Mouse (Mus musculus) hindbrain, embryonic 14.5 days (tissue): ENCODE measurements around the gene Inf2. TPM values are rescaled to one million over a fixed set of nuclear protein-coding genes. Genes with fewer than 3 reads are reported as not detected.
A peak's percentile ranks its signal among the peaks of the same experiment; 100 is the strongest.

Source experiments
- ATAC-seq: fragments of 200-750 bp; cut with Nextera tagmentation; 2 replicates; pipeline ENCODE4 v1.8.0; 2017; ENCODE audit warnings: moderate number of reproducible peaks, mild to moderate bottlenecking, moderate TSS enrichment, moderate library complexity; ENCODE audit not compliant: low FRiP score
- DNase-seq: peaks from one replicate; pipeline ENCODE4 v3.0.0-alpha.2; 2015; ENCODE audit warnings: low spot score
- H3K27ac ChIP-seq: fragments of 300-500 bp; sonication (generic); 2 replicates; pipeline ENCODE4 v1.5.1; 2014; ENCODE audit warnings: mild to moderate bottlenecking, moderate library complexity
- H3K27me3 ChIP-seq: fragments of 300-500 bp; sonication (generic); 2 replicates; pipeline ENCODE4 v1.6.1; 2014; ENCODE audit warnings: mild to moderate bottlenecking, low read length, mixed read lengths; ENCODE audit not compliant: control insufficient read depth, insufficient read depth
- H3K36me3 ChIP-seq: fragments of 300-500 bp; sonication (generic); replicated peaks from 2 replicates; pipeline ENCODE4 v1.6.1; 2014; ENCODE audit not compliant: control insufficient read depth, insufficient read depth
- H3K4me1 ChIP-seq: fragments of 300-500 bp; sonication (generic); replicated peaks from 2 replicates; pipeline ENCODE4 v1.6.1; 2014; ENCODE audit warnings: antibody characterized with exemption, low read length, mixed read lengths; ENCODE audit not compliant: control insufficient read depth, insufficient read depth
- H3K4me2 ChIP-seq: fragments of 300-500 bp; sonication (generic); replicated peaks from 2 replicates; pipeline ENCODE4 v1.6.1; 2014; ENCODE audit warnings: mild to moderate bottlenecking, moderate library complexity
- H3K4me3 ChIP-seq: fragments of 300-500 bp; sonication (generic); replicated peaks from 2 replicates; pipeline ENCODE4 v1.5.1; 2014; ENCODE audit warnings: mild to moderate bottlenecking, low read length
- H3K9ac ChIP-seq: fragments of 300-500 bp; sonication (generic); 2 replicates; pipeline ENCODE4 v1.6.1; 2014
- H3K9me3 ChIP-seq: fragments of 300-500 bp; sonication (generic); 2 replicates; pipeline ENCODE4 v1.6.1; 2016; ENCODE audit warnings: low read length; ENCODE audit not compliant: control insufficient read depth
- WGBS: fragments of 180-500 bp; shearing (Covaris S2); extraction: QIAGEN DNeasy Blood & Tissue Kit; methylation state at CpG from one replicate; pipeline ENCODE4 v1.1.7; 2014; 5-methylcytosine and 5-hydroxymethylcytosine counted together
- polyA plus RNA-seq: library from polyadenylated mRNA; unstranded; fragments of >200 nt; fragmentation: Nextera tagmentation; extraction: Ambion mirVana; gene quantifications from 2 replicates; pipeline ENCODE4 v1.2.1, GENCODE M21; 2014

Inf2 gene
- polyA plus RNA-seq, 1 experiment from 2014 or later, result 1.5 TPM

- Histone ChIP-seq H3K36me3 (no peaks in the 10 kb centered on the region), H3K4me1 (peaks cover 6% of the 10 kb centered on the region), H3K4me3 (no peak overlapping the region), H3K4me2 (no peak overlapping the region), H3K9me3 (no peaks in the 10 kb centered on the region), H3K27me3 (no peaks in the 10 kb centered on the region), H3K9ac (no peak overlapping the region), H3K27ac (no peak overlapping the region)
- WGBS, result 78% methylated on average over 9 of the region's 9 CpGs
- ATAC-seq (no peak), DNase-seq (no peak)
Measured at GRCm38 (mm10) chr12:112633686-112634085, 45.1 kb downstream of the Inf2 start.

- no peak overlapping the region for H3K27ac ChIP-seq
- H3K36me3 ChIP-seq, result no peaks in the 10 kb centered on the region
- ATAC-seq, result no peak
Measured at GRCm38 (mm10) chr12:112639526-112639925, 50.9 kb downstream of the Inf2 start.

GRCm38 (mm10) chr12:112643126-112643525 is 54.5 kb downstream of the Inf2 start:
- H3K4me3 ChIP-seq, result no peak overlapping the region
- H3K9ac ChIP-seq, result no peak overlapping the region
- DNase-seq (no peak), ATAC-seq (no peak)
- H3K36me3 ChIP-seq, result peaks cover 11% of the 10 kb centered on the region
- H3K27me3 ChIP-seq, result no peaks in the 10 kb centered on the region
- H3K4me1 ChIP-seq, result peaks cover 13% of the 10 kb centered on the region
- H3K27ac ChIP-seq, result no peak overlapping the region
- H3K9me3 ChIP-seq, result no peaks in the 10 kb centered on the region
- H3K4me2 ChIP-seq, result no peak overlapping the region
- WGBS, result 94% methylated on average over 6 of the region's 6 CpGs

More at GRCm38 (mm10) chr12:112639526-112639925, 50.9 kb downstream of the Inf2 start:
- Histone ChIP-seq H3K4me3 (no peak overlapping the region), H3K9ac (no peak overlapping the region), H3K4me2 (no peak overlapping the region), H3K9me3 (no peaks in the 10 kb centered on the region), H3K27me3 (no peaks in the 10 kb centered on the region), H3K4me1 (no peaks in the 10 kb centered on the region)
- 84% methylated on average over 10 of the region's 10 CpGs for WGBS
- DNase-seq, result no peak

- Histone ChIP-seq H3K4me2 (peak within 1 kb of the TSS; percentile 56), H3K4me3 (peak within 1 kb of the TSS; percentile 62), H3K27ac (peak within 1 kb of the TSS; percentile 88), H3K36me3 (peaks cover 21% of the 10 kb centered on the region), H3K9me3 (no peaks in the 10 kb centered on the region), H3K9ac (peak within 1 kb of the TSS; percentile 71), H3K4me1 (peaks cover 13% of the 10 kb centered on the region), H3K27me3 (no peaks in the 10 kb centered on the region)
- ATAC-seq (peak; percentile 97), DNase-seq (peak; percentile 94)
- 2% methylated on average over 44 of the region's 46 CpGs for WGBS
Measured at GRCm38 (mm10) chr12:112644180-112644854, 55.7 kb downstream of the Inf2 start, which contains the start of gene Siva1. Gene Siva1, plus strand, starts transcription at chr12:112644679.

GRCm38 (mm10) chr12:112644855-112645506 is 56.4 kb downstream of the Inf2 start:
- Histone ChIP-seq H3K4me2 (peak overlapping the region; percentile 56), H3K27ac (peak overlapping the region; percentile 88), H3K9me3 (no peaks in the 10 kb centered on the region), H3K27me3 (no peaks in the 10 kb centered on the region), H3K4me3 (peak overlapping the region; percentile 62), H3K9ac (peak overlapping the region; percentile 71), H3K4me1 (peaks cover 13% of the 10 kb centered on the region), H3K36me3 (peaks cover 27% of the 10 kb centered on the region)
- no peak for DNase-seq
- under 1% methylated on average over 75 of the region's 75 CpGs for WGBS
- ATAC-seq, result no peak; the same call in 1 of the 2 replicates

GRCm38 (mm10) chr12:112646139-112646538 is 57.6 kb downstream of the Inf2 start:
- no peak for ATAC-seq
- Histone ChIP-seq H3K36me3 (peaks cover 37% of the 10 kb centered on the region), H3K9ac (0 out of 2 replicates have a peak overlapping the region, but pooled peaks have one; percentile 71), H3K27me3 (no peaks in the 10 kb centered on the region), H3K4me1 (peaks cover 13% of the 10 kb centered on the region), H3K4me3 (peak overlapping the region; percentile 62; the same call in 1 of the 2 replicates), H3K9me3 (no peaks in the 10 kb centered on the region), H3K27ac (no peak overlapping the region), H3K4me2 (peak overlapping the region; percentile 56)
- DNase-seq, result no peak
- 58% methylated on average over 6 of the region's 6 CpGs for WGBS

GRCm38 (mm10) chr12:112648081-112648480 is 59.5 kb downstream of the Inf2 start:
- Histone ChIP-seq H3K9ac (no peak overlapping the region), H3K4me1 (peaks cover 13% of the 10 kb centered on the region), H3K36me3 (peaks cover 54% of the 10 kb centered on the region), H3K4me2 (no peak overlapping the region), H3K4me3 (no peak overlapping the region), H3K27me3 (no peaks in the 10 kb centered on the region), H3K27ac (no peak overlapping the region), H3K9me3 (no peaks in the 10 kb centered on the region)
- ATAC-seq (no peak), DNase-seq (no peak)
- 96% methylated on average over 5 of the region's 5 CpGs for WGBS

- 91% methylated on average over 5 of the region's 5 CpGs for WGBS
- ATAC-seq (no peak), DNase-seq (no peak)
- Histone ChIP-seq H3K9ac (no peak overlapping the region), H3K4me1 (no peaks in the 10 kb centered on the region), H3K27me3 (no peaks in the 10 kb centered on the region), H3K4me3 (no peak overlapping the region), H3K36me3 (peaks cover 91% of the 10 kb centered on the region), H3K9me3 (no peaks in the 10 kb centered on the region), H3K27ac (no peak overlapping the region), H3K4me2 (no peak overlapping the region)
Measured at GRCm38 (mm10) chr12:112651778-112652439, 63.3 kb downstream of the Inf2 start.

GRCm38 (mm10) chr12:112653157-112653824 is 64.7 kb downstream of the Inf2 start:
- H3K4me2 ChIP-seq, result no peak overlapping the region

More at GRCm38 (mm10) chr12:112653157-112653824, 64.7 kb downstream of the Inf2 start:
- Histone ChIP-seq H3K27ac (no peak overlapping the region), H3K9me3 (no peaks in the 10 kb centered on the region), H3K4me3 (no peak overlapping the region), H3K9ac (no peak overlapping the region), H3K36me3 (peaks cover 92% of the 10 kb centered on the region), H3K27me3 (no peaks in the 10 kb centered on the region), H3K4me1 (no peaks in the 10 kb centered on the region)
- peak; percentile 59 for ATAC-seq
- WGBS, result 41% methylated on average over 7 of the region's 7 CpGs
- peak; percentile 92 for DNase-seq
